Mouse (Mus musculus) cerebellum, postnatal 4 days (tissue): ENCODE data around the gene Slamf7.
A peak's percentile ranks its signal among the peaks of the same experiment; 100 is the strongest.

Experiments
- DNase-seq, 2 experiments: peaks; one replicate each; pipeline ENCODE4 v3.0.0; 2022; ENCODE audit warnings: low spot score in 2 of 2, mixed read lengths in 1 of 2

The Slamf7 gene

DNA sequence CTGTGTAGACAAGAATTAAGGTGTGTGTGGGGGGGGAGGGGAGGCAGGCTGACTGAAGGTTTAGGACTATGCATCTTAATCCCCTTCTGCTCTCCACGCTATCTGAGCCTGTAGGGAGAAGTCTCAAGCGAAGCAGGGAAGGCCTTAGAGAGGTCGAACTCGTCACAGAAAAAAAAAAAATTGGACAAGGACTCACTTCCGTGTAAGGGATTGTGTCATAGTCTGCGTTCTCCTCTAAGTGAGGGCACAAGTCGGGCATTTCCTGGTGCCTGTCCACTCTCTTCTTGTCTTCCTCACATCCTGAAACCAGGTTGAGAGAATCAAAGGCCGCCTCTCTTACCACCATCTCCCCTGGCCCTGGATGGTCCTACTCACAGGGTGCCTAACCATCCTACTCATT lies 15.7 kb downstream of the Slamf7 start:
- no peak for DNase-seq

GRCm38 (mm10) chr1:171635696-171636095 lies 17.1 kb downstream of the Slamf7 start:
- no peak for DNase-seq

GRCm38 (mm10) chr1:171631447-171631846 lies 21.4 kb downstream of the Slamf7 start:
- no peak for DNase-seq

DNA sequence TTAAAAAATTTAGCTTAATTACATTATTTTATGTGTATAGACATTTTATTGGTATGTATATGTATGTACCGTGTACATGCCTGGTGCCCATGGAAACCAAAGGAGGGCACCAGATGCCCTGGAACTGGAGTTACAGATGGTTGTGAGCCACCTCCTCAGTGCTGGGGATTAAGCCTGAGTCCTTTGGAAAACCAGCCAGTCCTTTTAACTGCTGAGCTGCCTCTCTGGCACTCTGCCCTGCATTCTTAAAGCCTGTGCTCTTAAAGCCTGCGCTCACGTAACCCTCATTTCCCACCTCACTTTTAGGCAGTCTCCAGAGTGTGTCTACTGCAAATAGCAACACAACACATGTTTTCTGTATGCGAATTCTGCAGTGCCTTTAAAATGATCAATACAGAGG lies 21.9 kb downstream of the Slamf7 start:
- no peak for DNase-seq

- no peak for DNase-seq
Observed at GRCm38 (mm10) chr1:171630041-171630440, 22.8 kb downstream of the Slamf7 start.

- no peak for DNase-seq
Observed at GRCm38 (mm10) chr1:171629168-171629567, 23.7 kb downstream of the Slamf7 start.

- DNase-seq: no peak
Observed at GRCm38 (mm10) chr1:171627801-171628200, 25.0 kb downstream of the Slamf7 start.

DNA sequence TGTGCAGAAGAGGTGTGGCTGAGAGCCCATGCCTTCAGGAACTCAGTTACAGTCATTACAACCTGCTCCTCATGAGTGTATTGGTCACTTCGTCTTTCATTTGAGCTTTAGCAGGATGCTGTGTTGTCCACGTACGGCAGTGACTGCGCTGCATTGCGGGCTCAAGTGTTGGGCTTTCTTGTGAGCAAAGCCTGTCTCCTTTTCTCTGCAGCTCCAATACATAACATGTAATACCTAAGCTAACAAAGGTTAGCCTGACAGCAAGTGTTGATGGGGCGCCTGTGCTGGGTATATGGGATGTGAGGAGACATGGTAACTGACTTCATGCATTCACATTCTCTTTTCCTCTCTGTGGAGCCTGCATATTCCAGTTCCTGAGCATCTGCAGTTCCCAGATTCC lies 32.7 kb downstream of the Slamf7 start:
- no peak for DNase-seq

DNA sequence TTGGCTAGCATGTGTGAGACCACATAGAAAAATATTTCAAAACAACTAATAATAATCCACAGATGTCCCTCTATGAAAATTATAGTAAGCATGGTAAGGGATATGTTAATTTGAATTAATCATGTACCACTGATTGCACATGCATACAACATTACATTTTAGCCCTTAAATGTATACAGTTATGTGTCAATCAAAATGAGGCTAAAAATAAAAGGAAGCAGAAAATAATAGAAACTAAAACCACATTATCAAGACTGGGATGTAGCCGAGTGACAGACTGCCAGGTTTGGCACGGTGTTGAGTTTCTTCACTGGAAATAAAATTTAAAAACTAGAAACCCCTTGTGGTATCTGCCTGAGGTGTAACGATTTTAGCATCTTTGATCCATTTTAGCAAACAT lies 33.2 kb downstream of the Slamf7 start:
- DNase-seq: no peak

DNA sequence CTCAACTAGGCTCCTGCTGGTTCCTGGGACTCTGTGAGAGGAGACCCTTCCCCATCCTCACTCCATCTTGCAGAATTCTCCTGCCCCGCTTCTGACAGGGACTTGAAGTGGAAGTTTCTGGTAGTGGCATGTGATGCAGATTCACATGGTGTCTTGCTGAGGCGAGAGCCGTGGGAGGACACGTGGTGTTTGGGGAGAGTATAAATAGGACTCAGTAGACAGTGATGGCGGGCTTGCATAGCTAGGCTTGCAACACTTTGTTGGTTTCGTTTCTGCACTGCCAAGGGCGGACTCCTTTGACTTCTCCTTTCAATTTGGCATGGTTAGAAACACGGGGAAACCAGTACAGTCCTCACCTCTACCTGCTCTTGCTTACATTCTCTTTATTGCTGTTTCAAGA lies 33.8 kb downstream of the Slamf7 start:
- no peak for DNase-seq

DNA sequence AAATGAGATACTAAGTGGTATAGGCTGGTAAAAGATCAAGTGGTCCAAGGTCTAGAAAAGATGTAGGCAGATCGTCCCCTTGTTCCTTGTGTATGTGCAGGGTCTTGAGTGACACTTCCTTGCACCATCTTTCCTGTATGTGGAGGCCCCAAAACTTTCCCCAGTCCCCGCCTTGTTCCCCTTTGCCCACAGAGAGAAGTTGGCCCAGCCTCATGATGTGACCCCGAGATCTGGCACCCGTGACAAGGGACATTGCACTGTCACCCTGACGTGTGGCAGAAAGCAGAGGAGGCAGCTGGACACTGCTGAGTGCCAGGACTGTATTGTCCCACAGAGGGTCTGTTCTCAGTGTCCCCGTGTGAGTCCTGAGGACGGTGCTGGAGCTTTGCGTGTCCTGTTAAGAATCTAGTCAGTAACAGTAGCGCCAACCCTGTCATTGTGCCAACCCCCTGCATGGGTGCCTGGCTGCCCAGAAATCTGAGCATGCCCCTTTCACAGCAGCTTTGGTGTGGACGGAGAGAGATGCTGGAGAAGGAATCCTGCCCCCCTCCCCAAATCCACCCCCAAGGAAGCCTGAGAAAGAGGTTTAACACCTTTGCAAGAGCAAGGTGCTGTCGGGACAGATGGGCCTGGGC lies 35.8 kb downstream of the Slamf7 start:
- DNase-seq: peak in 1 of 2 experiments; percentile 35

GRCm38 (mm10) chr1:171613962-171614361 lies 38.9 kb downstream of the Slamf7 start:
- no peak for DNase-seq

DNA sequence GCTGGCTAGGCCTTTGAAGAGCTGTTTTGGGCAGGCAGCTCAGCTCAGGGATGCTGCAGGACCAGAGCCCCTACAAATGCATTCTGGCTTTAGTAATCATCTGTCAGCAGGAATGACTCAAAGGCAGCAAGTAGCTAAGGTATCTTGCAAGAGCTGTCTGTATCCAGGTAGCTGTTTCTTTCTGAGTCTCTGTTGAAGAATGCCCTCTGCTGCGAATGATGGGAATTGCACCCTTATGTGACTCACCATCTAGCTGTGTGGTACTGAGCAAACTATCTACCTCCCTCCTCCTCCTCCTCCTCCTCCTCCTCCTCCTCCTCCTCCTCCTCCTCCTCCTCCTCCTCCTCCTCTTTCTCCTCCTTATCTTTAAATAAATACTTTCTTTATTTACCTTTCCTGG lies 42.1 kb downstream of the Slamf7 start:
- DNase-seq: no peak

- no peak for DNase-seq
Observed at GRCm38 (mm10) chr1:171610026-171610425, 42.8 kb downstream of the Slamf7 start.

- no peak for DNase-seq
Observed at GRCm38 (mm10) chr1:171607176-171607575, 45.7 kb downstream of the Slamf7 start, which contains the start of gene Ly9. Ly9 (minus strand) TSS chr1:171607410.

GRCm38 (mm10) chr1:171606656-171607055 lies 46.2 kb downstream of the Slamf7 start:
- DNase-seq: no peak

GRCm38 (mm10) chr1:171604686-171605085 lies 48.1 kb downstream of the Slamf7 start:
- no peak for DNase-seq

DNA sequence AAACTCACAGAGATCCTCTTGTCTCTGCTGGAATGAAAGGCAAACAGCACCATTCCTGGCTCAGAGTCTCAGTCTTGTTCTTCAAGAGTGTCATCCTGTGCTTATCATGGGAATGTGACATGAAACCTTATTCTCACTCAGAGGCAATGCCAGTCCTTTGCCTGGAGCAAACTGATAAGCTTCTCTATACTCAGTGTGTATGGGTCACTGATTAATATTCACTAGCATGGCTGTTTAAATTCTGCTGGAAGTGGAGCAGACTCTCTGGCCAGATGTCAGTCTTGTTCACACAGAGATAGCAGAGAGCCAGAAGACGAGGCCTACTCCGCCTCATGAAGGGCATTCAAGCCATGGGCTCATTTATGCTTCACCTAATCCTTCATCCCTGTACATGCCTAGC lies 68.3 kb downstream of the Slamf7 start:
- no peak for DNase-seq
